Mouse (Mus musculus): ENCODE data around the gene C030005K15Rik.
"Not testable (repeated sequence)": the region's sequence is repeated elsewhere in the genome, so short reads cannot be mapped to it uniquely, and the experiment has no call there.

The C030005K15Rik gene

DNA sequence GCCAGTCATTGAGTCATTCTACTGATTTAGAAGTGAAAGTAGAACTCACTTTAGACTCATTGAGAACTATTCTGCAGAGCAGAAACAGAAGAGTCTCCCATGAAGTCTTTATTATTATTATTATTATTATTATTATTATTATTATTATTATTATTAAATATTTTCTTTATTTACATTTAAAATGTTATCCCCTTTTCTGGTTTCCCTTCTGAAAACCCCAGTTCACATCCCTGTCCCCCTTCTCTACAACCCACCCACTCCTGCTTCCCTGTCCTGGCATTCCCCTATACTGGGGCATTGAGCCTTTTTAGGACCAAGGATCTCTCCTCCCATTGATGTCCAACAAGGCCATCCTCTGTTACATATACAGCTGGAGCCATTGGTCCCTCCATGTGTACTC lies at the start of gene C030005K15Rik:
Gene C030005K15Rik, minus strand, starts transcription at position 101 of the 400 bp plus-strand sequence.
- not testable (repeated sequence) for DNase-seq (ENCODE audit: low read depth, low spot score)

DNA sequence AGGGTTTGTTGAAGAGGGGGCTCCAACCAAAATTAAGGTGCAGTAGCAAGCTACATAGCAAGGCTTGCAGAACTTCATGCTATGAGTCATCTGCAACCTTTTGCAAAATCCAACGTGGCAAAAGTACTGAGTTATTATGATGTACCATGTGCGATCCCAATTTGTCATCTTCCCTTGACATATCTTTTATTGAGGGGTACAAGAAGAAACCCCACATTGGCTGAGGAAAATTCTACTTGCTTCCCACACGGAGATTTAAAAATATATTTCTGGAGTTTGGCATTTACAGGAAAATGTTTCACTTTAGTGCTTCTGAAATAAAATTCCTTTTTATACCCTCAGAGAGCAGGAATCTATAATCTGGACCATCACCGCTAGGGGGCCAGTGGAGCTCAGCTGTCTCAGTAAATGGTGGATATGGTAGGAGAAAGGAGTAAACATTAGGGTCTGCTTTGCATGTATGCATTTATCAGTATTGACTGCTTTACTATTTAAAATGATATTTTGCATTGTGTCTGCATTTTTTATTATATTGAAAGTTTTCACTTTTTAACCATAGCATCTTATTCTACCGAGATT lies 41.7 kb upstream of the C030005K15Rik start:
- no peak for DNase-seq (ENCODE audit: low read depth, low spot score)

GRCm38 (mm10) chr10:97753821-97754220 lies 27.3 kb upstream of the C030005K15Rik start:
- DNase-seq (ENCODE audit: low read depth, low spot score): no peak

GRCm38 (mm10) chr10:97747231-97747630 lies 20.7 kb upstream of the C030005K15Rik start:
- DNase-seq (ENCODE audit: low read depth, low spot score): no peak

- DNase-seq (ENCODE audit: low read depth, low spot score): no peak
Measured at GRCm38 (mm10) chr10:97725929-97726328, 626 bp downstream of the C030005K15Rik start.

DNA sequence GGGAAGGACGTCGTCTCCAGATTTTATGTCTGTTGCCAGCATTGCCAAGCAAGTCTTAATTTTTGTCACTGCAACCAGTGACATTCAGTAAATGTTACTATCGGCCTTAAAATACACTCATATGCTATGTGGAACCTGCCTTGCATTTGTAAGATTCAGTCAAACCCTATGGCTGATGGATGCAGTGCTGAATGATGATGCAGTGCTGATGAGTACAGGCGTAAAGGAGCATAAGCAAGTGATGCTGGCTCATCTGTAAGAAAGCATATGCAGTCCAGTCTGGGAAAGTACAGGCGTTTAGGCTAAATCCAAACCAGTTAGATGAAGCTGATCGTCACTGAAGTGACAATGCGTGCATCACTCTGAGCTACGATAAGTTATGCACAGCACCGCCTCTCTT lies 3.8 kb downstream of the C030005K15Rik start:
- DNase-seq (ENCODE audit: low read depth, low spot score): no peak

DNA sequence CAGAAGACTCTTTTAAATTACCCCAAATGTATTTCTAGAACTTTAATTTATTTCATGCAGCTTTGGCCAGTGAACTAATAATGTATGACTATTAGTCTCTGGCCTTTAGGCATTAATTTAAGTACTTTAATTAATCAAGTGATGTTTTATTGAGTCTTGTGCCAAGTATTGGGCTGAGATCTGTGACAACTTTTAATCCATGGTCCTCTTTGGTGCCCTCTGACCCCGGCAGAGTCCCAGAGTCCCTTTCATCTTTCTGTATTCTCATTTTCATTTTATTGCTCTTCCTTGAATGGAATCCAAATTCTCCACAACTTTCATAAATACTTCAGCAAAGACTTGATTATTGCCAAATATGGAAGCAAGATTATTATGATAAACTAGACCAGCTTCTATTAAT lies 5.9 kb downstream of the C030005K15Rik start:
- no peak for DNase-seq (ENCODE audit: low read depth, low spot score)

DNA sequence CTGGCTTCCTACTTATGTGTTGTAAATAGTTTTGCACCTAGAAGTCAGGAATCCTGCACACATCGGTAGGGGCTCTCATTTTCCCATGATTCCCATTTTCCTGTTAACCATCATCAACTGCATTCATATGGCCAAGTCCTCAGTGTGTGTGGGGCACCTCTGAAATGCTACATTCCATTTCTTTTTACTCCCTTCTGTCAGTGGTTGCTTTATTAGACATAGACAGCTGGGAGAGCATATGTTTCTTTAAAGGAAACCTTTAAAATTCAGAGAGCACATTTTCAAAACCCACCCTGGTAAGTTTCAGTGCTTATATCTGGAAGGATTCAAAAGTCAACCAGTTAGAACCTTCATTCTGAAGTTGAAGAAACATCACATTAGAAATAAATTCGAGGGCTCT lies 8.5 kb downstream of the C030005K15Rik start:
- no peak for DNase-seq (ENCODE audit: low read depth, low spot score)

DNA sequence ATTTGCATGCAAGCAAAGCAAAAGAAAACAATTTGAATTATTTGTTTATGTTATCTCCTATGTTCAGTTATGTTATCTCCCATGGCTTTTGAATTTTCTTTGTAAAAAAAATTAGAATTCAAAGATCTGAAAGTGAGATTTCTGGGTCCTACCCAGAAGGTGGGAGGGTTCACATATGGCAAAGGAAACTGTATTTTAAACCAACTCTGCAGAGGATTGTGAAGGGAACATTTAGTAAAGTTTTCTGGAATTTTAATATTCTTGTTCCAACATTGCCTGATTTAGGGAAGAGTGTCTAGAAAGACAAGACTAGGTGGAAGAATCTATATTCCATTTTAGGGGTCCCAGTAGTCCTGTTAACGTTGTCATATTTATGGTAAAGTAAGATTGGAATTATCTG lies 9.3 kb downstream of the C030005K15Rik start:
- DNase-seq (ENCODE audit: low read depth, low spot score): no peak

GRCm38 (mm10) chr10:97715289-97715906 lies 11.2 kb downstream of the C030005K15Rik start:
- DNase-seq (ENCODE audit: low read depth, low spot score): no peak

DNA sequence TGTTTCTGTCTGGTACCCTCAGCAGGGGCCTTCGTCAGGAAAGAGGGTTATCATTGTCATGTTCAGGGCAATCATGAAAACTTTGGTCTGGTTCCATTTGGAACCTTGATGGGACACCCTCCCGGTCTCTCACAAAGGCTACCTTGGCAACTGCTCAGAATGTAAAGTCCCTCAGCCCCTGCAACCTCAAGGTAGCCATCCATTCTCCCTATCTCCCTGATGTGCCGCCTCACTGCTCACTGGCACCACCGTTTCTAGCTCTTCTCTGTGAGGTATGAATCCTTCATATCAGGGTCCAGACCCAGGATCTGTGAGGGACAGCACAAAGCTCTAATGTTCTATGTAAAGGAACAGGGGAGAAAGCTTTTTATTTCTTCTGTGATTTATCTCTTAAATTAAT lies 12.0 kb downstream of the C030005K15Rik start:
- no peak for DNase-seq (ENCODE audit: low read depth, low spot score)

DNA sequence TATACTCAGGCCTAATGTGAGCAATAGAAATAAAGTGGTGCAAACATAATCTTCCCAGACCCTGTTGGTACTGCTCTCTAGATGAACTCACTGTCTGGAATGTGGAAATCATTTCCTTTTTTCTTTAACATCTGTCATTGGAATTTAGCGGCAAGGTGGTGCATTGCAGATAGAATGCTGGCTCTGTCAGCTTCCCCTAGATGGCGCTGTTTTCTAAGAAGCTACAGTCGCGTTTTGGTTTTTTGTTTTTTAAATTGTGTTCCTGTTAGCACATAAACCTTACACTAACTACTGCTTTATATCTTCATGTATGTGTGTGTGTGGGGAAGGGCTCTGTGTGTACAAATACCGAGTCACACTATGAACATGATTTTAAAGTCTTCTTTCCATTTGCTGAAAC lies 13.9 kb downstream of the C030005K15Rik start:
- peak; percentile 55 for DNase-seq (ENCODE audit: low read depth, low spot score)

- peak; percentile 56 for DNase-seq (ENCODE audit: low read depth, low spot score)
Measured at GRCm38 (mm10) chr10:97704562-97704961, 22.0 kb downstream of the C030005K15Rik start.

GRCm38 (mm10) chr10:97702321-97702720 lies 24.2 kb downstream of the C030005K15Rik start:
- no peak for DNase-seq (ENCODE audit: low read depth, low spot score)

DNA sequence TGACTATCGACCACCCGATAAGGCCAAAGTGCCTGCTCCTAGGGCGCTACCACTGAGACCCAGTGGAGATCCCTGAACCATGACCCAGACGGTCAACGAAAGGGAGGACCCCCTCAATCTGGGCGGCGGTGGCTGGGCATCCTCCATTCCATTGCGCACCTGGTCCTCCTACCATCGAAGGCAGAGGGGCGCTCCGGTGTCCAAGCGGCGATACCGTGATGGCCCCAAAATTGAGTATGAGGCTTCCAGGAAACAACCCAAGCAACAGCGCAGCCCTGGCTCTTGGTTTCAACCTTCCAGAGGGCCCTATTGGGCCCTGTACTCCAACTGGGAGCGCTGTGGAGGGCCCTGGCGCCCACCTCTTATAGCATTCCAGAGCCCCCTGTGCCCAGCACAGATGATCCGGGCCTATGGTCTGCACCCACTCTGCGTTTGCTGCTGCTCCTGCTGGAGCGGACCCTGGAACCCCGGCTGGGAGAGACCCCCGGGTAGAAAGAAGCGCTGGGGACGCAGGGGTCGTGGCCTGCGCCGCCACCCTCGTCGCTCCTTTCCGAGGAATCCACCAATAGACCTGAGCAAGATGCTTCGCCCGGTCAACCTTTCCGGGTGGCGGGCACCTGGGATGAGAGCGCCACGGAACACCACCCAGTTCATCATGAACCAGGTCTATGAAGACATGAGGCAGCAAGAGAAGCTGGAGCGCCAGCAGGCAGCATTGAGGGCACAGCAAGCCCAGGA lies 33.0 kb downstream of the C030005K15Rik start:
- DNase-seq (ENCODE audit: low read depth, low spot score): no peak

GRCm38 (mm10) chr10:97692913-97693312 lies 33.6 kb downstream of the C030005K15Rik start, which contains the start of gene Ccer1:
Ccer1 (plus strand) TSS chr10:97693059.
- DNase-seq (ENCODE audit: low read depth, low spot score): no peak

DNA sequence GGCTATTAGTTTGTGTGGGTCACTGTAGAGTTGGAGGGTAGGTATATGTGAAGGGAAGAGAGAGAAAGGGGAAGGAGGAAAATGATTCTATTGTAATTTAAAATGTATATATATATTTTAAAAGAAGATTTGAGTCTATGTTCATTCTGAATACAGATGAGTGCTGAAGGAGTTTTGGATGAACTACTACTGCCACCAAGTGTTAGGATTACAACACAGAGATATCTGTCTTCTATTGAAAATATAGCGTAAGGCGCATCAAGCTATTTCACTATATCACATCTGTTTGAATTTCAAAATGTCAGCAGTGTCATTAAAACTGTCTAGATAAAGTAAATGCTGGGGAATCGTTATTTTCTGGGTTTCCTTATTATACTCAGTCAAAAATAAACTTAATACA lies 37.1 kb downstream of the C030005K15Rik start:
- DNase-seq (ENCODE audit: low read depth, low spot score): no peak

- DNase-seq (ENCODE audit: low read depth, low spot score): no peak
Measured at GRCm38 (mm10) chr10:97687198-97687597, 39.4 kb downstream of the C030005K15Rik start.

GRCm38 (mm10) chr10:97682981-97683380 lies 43.6 kb downstream of the C030005K15Rik start:
- DNase-seq (ENCODE audit: low read depth, low spot score): no peak
